Mouse (Mus musculus) liver, postnatal 0 days (tissue): ENCODE results near the gene Gja5.

Experiments
- CTCF ChIP-seq: sonication (generic); IDR thresholded peaks from 2 replicates; pipeline ENCODE4 v1.5.1; 2016; ENCODE audit warnings: antibody characterized with exemption, low read depth
- EP300 ChIP-seq: IDR thresholded peaks from 2 replicates; pipeline ENCODE4 v1.6.1; 2016; ENCODE audit warnings: antibody characterized with exemption, low read depth, mild to moderate bottlenecking

- TF ChIP-seq CTCF: no peak
- TF ChIP-seq EP300: no peak
Measured at GRCm38 (mm10) chr3:96879536-96879935, 25.0 kb upstream of the Gja5 start.
